Mouse (Mus musculus): ENCODE measurements around the gene Bend7. TPM values are rescaled to one million over a fixed set of nuclear protein-coding genes. Genes with fewer than 3 reads are reported as not detected.

The Bend7 gene
- total RNA-seq, 2 experiments from 2014 or later: 2.0 to 2.9 TPM

DNA sequence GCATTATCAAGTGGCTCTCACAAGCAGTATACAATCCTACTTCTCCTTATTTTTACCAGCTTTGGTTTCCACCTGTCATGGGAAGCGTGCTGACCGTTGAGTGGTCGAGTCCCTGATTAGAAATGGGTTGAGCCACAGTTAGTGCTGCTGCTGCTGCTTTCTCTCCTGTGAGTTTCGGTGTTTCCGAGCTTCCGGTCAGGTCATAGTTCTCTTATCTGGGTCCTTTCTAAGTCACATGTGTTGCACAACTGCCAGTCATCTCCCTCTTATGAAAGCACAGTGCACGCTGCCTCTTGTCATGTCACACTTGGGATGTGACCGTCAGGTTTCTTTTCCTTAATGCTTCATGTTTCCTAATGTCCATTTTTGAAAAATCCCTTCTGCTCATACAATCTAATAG lies 59.7 kb downstream of the Bend7 start:
- no peak for DNase-seq
- intact Hi-C loops (cut with DNase I; ENCODE audit: low total_unique reads): no loop called here

DNA sequence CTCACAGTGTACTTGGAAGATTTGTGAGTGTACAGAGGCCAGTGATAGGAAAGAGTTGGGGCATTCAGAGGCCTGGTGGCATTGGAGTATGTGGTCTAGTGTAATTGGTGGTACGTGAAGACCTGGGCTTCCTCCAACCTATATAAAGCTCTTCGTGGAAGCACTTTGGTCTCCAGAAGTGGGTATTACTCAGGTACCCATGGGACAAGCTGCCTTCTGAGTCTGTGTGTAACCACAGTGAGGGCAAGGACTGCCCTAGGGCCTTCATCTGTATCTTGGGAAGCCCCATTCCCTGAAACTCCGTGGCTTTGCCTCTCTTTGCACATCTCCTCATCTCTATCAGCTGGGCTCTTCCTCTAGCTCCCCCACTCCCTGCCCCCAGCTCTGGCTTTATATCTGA lies 64.0 kb downstream of the Bend7 start:
- DNase-seq: no peak
- intact Hi-C loops (cut with DNase I; ENCODE audit: low total_unique reads): no loop called here

DNA sequence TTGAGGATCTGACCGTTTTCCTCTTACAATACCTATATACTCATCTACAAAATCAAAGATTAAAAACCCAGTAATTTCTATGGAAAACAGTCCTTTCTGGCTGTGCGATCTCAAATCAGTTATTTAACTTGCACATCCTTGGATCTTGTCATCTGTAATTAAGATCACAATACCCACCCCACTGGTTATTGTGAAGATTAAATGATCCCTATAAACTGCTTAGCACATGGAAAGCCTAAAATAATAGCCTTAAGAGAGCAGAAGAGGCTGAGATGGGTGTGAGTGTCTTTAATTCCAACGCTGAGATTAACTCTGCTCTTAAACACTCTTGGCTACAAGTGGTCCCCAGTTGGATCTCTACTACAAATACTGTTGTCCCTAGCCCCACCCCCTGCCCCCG lies 64.8 kb downstream of the Bend7 start:
- DNase-seq: no peak
- intact Hi-C loops (cut with DNase I; ENCODE audit: low total_unique reads): no loop called here

DNA sequence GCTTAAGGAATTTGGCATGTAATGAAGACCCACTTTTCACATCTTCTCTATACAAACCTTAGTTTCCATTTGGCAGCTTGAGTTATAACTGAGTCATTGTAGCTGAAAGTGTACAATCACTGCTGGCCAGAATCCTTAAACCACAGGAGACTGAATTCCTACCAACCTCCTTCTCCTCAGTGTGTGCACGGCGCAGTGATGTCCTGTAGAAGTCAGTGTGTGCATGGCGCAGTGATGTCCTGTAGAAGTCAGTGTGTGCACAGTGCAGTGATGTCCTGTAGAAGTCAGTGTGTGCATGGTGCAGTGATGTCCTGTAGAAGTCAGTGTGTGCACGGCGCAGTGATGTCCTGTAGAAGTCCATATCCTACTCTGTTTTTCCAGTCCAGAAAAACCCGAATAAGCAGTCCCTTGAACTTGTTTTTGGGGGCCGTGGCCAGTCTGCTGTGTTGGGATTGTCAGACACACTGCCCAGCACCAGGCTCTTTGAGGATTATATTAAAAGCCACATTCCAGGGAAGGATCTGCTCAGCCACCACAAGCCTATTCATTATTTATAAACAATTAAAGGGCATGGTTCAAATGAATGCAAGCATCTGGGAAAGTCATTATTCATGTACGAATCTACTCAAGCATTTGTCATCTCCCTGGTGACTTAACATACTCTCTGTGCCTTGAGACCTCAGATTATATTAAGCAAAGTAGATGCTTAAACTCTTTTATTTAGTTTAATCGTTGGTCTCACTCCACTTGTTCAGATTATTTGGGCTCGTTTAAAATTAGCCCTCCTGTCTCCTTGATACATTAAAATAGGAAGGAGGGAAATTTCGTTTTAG lies 65.4 kb downstream of the Bend7 start:
- intact Hi-C loops (cut with DNase I; ENCODE audit: low total_unique reads): no loop called here
- no peak for DNase-seq

DNA sequence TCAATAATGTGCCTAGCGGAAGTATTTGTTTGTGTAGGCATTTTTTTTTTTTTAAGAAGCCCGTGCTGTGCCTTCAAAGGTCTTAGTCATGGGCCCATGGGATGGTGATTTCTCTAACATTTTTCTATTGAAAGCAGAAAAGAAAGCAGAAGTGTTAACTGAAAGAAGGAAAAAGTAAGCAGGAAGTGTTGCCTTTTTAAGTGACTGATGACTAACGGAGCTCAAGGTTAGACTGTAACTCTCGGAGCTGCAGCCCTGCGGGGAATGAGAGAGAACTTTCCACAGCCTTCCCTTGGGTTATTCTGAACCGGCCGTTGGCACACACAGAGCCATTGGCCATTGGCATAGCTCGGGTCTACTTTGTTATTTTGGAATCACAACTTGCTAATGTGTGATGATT lies 66.4 kb downstream of the Bend7 start:
- intact Hi-C loops (cut with DNase I; ENCODE audit: low total_unique reads): no loop called here
- DNase-seq: no peak

DNA sequence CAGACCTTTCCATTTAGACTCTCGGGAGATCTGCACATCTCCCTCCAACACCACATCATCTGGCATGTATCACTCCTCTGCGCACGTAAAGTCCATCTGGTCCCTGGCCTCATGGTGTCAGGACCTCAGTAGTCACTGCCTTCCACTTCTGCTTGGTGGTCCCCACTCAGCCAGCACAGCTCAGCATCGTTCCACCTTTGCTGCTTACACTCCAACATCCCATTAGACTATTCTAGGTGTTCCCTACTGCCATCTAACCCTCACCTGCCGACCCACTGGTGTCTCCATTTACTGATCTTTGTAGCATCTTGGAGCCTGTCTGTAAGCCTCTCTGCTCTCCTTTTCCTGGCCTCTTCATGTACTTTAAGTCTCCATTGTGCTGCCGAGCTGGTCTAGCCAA lies 67.4 kb downstream of the Bend7 start:
- intact Hi-C loops (cut with DNase I; ENCODE audit: low total_unique reads): no loop called here
- DNase-seq: no peak

DNA sequence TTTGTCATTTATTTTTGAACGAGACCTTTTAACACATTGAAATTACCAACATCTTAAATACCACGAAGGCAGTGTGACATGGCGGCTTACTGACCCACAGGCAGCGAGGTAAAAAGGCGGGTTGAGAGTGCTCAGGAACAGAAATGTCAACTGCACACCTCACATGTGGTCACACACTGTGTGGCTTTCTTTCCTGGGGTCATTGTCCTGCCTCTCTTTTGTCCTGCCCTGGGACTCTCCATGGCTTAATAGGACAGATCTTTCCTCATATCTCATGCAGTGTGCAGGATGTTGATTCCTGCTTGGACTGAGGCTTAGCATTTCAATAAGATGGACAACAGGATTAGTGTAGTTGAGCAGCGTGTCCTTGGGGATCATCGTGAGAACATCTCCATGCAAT lies 69.6 kb downstream of the Bend7 start:
- intact Hi-C loops (cut with DNase I; ENCODE audit: low total_unique reads): no loop called here

DNA sequence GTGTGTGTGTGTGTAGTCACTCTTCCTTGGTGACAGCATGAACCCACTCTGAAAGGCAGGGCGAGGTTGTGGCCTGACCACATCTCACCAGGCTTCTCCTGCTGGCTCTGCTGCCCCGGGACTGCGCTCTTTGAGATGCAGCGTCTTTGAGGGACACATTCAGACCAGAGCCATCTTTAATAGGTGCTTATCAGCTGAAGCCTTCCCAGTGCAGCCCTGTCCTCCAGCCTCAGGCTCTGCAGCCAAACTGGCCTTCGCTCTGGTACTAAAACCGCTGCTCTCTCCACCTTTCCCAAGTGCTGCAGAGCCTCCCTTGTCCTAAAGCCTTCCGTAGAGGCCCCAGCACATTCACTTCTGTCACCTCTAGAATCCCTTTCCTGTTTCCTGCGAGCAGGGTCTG lies 74.0 kb downstream of the Bend7 start:
- DNase-seq: no peak

More for the DNA sequence above, 69.6 kb downstream of the Bend7 start:
- DNase-seq: no peak

DNA sequence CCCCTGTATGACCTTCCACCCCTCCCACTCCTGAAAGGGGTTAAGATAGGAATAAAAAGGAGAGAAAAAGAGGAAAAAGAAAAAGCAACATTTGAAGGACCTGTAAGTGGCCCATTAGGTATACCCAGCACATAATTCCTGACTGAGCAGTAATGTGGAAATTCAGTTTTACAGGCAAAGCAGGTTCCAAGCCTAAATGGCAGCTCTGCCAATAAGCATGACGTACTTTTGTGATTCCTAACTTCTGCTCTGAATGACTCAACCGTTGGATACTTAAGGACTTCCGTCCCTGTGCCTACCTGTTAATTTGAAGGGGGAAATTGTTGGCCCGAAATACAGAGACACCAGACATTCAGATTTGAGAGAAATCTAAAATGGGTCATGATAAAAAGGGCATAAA lies 74.9 kb downstream of the Bend7 start:
- no peak for DNase-seq
- intact Hi-C loops (cut with DNase I; ENCODE audit: low total_unique reads): no loop called here

More for the DNA sequence above, 74.0 kb downstream of the Bend7 start:
- intact Hi-C loops (cut with DNase I; ENCODE audit: low total_unique reads): no loop called here

DNA sequence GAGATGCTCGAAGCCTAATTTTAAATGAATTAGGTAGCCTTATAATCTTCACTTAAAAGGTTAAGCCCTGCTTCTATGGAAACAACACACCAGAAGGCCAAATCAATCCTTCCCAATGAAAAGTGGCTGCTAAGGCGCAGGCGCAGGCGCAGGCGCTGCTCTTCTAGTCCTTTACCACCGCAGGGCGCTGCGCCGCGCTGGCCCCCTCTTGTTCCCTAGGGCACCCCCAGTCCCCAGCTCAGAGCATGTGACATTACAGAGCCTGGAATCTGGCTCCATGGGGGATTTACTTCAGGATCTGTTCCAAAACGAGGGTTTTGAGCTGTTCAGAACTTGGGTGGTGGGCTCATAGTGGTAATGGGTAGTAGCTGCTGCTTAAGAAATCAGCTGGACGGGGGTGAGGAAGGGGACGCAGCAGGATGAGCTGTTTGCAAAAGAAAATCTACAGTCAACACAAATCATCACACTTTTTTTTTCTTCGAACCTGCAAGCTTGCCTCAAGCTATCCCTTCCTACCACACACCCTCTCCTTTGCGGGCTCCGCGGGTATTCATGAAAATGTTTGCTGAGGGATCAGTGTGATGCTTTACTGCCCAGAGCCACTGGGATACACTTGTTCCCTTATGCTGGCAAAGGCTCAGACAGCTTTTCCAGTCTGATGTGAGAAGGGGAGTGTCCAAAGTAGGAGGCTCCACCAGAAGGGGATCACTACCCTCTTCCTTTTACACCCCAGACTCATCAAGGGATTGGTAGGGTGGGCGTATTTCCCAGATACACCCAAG lies 85.0 kb downstream of the Bend7 start:
- intact Hi-C loops (cut with DNase I; ENCODE audit: low total_unique reads): no loop called here
- DNase-seq: no peak

DNA sequence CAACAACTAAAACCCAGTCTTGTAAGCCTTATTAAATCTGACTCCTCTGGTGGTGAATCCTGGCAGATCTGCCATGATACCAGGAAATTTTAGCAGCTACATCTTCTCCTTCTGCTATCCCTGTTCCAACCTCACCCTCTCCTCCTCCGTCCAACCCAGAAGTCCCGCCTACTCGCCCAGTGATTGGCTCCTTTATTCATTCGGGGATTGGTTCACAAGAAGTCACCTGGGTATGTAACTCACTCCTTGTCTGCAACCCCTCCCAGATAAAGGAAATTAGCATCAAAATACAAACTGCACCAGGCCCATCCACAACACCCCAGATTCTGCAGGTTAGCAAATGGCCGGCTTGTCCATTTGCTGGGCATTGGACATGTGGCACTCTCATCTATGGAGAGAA lies 98.7 kb downstream of the Bend7 start:
- intact Hi-C loops (cut with DNase I; ENCODE audit: low total_unique reads): no loop called here
- no peak for DNase-seq

DNA sequence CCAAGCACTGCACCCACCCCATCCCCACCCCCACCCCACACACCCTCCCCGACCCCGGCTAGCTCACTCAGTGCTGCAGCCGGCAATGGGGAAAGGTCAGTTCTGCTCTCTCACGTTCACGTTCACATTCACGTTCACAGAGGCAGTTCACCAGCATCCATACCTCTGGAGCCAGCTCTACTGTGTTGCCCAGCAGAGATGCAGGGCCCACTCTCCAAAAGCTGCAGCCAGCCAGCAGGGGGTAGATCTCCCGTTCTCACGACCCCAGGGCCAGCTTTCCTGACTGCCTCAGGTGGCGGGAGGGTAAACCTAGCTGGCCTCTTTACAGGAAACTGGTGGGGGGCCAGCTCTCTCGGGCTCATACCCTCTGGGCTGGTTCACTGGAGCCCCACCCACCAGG lies 100.0 kb downstream of the Bend7 start:
- no peak for DNase-seq
- intact Hi-C loops (cut with DNase I; ENCODE audit: low total_unique reads): no loop called here

DNA sequence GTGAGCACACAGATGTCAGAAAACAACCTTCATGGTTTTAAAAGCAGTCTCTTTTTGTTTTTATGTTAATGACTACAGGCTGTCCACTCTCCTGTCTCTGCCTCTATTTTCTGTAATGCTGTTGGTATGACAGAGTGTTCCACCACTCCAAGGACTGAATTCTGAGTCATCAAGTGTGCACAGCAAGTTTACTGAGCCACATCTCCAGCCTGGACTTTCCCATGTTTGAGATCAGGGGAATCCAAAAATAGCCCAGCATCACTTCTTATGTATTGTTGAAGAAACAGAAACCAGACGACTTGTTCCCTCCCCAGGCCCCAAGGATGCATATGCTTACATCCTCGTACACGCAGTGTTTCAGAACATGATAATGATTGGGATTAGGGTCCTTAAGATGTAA lies 102.6 kb downstream of the Bend7 start:
- DNase-seq: no peak
- intact Hi-C loops (cut with DNase I; ENCODE audit: low total_unique reads): no loop called here

DNA sequence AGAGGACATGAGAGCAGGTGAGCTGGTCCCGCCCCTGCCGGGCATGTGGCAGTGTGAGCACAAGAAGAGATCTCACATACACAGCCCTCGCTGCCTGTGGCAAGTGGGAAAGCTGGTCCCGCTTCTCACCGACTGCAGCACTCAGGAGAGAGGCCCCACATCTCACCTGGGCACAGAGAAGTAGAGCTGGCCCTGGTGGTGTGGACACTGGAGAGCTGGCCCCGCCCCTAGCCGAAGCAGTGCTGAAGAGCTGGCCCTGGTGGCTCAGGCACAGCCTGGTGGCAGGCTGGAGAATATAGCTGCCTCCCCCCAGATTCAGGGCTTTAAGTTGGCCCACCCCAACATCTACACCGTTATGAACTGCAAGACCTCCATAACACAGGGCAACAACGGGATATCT lies 106.4 kb downstream of the Bend7 start:
- DNase-seq: no peak
- intact Hi-C loops (cut with DNase I; ENCODE audit: low total_unique reads): no loop called here

DNA sequence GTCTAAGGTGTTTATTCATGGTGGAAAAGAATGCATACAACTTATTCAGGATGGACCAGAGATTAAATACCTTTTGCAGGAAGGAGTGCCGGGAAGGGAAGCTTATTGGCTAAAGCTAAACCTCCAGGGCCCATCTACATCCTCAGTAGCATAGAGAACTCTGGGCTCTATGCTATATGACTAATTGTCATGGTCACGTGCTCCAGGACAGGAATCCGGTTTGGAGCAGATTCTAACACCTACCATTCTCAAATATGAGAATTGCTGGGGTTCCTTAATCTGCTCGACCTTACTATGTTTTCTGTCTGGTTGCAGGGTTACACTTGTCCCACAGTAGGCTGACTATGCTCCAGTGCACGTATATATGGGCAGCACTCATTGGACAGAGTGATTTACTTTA lies 110.4 kb downstream of the Bend7 start:
- intact Hi-C loops (cut with DNase I; ENCODE audit: low total_unique reads): no loop called here
- no peak for DNase-seq

DNA sequence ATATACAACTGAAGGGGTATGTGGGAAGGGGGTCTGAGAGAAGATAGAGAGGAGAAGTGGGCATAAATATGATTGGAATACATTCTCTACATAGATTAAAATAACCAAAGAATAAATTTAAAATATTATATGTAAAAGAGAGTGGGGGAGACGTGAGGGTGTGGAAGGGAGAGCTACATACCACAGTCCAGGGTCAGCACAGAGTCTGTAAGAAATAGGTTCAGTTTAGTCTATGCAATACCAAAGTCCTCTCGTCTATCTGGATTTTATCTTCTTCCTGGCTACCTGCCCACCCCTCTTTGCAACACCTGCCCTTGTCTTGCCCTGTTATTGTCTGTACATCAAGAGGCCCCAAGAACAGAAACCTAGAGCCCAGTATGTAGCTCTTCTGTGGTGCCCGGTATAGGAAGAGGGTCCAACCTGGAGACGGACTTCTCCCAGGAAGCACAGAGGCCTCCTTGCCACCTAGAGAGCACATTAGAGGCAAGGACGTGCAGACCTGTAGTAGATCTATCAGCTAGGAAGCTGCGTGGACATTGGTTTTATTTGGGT lies 110.9 kb downstream of the Bend7 start:
- no peak for DNase-seq
- intact Hi-C loops (cut with DNase I; ENCODE audit: low total_unique reads): no loop called here

DNA sequence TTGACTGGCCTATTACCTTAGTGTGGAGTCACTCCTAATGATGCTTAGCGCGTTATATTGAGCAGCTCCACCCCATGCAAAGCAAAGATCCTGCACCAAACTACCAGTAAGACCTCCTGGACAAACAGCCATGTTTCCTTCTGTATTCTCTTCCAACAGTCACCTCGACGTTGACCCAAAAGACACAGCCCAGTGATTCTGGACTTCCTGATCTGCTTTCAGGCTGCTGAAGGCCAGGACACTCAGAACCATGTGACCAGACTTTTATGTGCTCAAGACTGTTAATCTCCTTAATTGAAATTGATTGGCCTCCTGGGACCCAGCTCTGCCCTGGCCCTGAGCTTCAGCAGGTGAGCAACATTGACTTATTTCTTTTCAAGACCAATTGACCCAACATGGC lies 111.4 kb downstream of the Bend7 start:
- no peak for DNase-seq
- intact Hi-C loops (cut with DNase I; ENCODE audit: low total_unique reads): no loop called here

DNA sequence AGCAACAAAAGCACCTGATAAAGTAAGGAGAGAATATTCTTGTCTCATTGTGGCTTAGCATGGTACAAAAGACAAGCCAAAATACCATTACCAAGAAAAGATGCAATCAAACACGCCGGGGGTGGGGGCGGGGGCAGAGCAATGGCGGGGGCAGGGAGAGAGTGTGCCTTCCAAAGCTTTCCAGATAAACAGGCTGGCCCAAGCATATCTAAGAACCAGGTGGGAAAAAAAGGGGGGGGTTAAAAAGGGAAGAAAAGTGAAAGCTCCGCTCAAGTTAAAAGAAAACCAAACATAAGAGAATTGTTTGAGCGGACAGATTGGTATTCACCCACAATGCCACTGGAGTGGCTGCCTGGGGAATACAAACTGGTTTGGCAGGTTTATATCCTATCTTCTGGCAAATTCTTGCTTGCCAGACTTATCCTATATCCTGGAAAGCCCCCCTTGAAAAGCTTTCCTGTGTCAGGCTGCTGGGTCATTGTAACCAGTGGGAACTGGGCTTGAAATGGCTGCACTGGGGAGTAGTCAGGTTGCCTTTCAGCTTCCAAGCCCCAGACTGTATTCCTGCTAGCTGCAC lies 111.9 kb downstream of the Bend7 start:
- no peak for DNase-seq
- intact Hi-C loops (cut with DNase I; ENCODE audit: low total_unique reads): no loop called here

DNA sequence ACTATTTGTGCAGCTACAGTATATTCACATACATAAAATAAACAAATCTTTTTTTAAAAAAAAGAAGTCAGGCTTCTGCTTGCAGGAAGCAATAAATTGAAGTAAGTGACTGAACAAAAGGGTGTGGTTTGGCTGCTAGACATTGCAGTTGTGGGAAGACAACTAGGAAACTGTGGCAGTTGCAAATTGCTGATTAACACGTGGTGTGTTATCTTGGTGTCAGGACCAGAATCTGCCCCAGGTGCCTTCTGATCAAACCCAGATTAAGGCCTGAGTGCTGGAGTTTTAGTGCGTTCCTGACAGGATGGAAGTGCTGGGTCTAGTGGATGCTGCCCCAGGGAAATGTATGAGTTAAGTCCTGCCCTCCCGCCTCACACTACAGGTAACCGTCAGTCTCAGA lies 113.9 kb downstream of the Bend7 start:
- intact Hi-C loops (cut with DNase I; ENCODE audit: low total_unique reads): no loop called here
- DNase-seq: no peak

DNA sequence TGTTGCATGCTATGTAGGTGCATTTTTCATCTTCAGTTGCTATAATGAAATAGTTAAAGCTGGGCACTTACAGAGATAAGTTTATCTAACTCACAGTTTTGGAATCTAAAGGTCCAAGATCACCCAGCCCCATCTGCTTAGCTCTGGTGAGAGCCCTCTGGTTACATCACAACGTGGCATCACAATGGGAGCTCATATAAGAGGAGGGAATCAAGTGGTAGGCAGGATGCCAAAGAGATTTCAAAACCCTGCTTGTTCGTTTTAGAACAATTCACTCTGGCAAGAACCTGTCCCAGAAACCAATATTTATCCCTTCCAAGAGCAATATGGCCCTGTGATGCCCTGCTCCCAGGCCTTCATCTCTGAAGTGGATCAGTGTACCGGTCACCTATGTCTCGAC lies 114.5 kb downstream of the Bend7 start:
- intact Hi-C loops (cut with DNase I; ENCODE audit: low total_unique reads): no loop called here
- DNase-seq: no peak

DNA sequence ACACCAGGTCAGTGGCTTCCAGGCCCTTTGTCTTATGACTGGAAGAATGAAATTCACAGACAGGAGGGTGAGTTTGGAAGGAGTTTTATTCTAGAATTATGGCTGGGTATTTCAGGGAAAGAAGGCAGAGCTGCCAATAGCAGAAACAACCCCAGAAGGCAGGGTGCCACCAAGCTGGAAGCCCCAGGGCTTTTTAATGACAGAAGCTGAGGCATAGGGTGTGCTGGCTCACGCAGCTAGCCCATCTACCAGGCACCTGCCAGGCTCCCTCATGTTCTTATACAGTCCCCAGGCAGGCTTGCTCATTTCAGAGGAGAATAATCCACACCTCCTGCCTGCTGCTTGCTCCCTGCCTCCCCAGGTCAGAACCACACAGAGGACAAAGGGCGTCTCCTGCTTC lies 131.8 kb downstream of the Bend7 start:
- intact Hi-C loops (cut with DNase I; ENCODE audit: low total_unique reads): no loop called here
- no peak for DNase-seq
